Mouse (Mus musculus): ENCODE measurements around the gene Ttf1. TPM values are rescaled to one million over a fixed set of nuclear protein-coding genes. Genes with fewer than 3 reads are reported as not detected.
A peak's percentile ranks its signal among the peaks of the same experiment; 100 is the strongest.
"Not testable (repeated sequence)": the region's sequence is repeated elsewhere in the genome, so short reads cannot be mapped to it uniquely, and the experiment has no call there.

Ttf1 gene
- polyA plus RNA-seq, 2 experiments = 3.6 to 4.5 TPM

- Histone ChIP-seq H3K4me1 (replicated peaks; ENCODE audit: control insufficient read depth in 2 of 2, insufficient read depth in 2 of 2, low read length in 1 of 2) (no peaks in the 10 kb centered on the region), H3K9ac (replicated peaks) (no peak overlapping the region), H3K36me3 (replicated peaks; ENCODE audit: control insufficient read depth, insufficient read depth, low read depth) (no peaks in the 10 kb centered on the region), H3K4me2 (ENCODE audit: low read depth) (no peak overlapping the region), H3K27ac (no peak overlapping the region), H3K27me3 (ENCODE audit: control insufficient read depth, insufficient read depth, low read length) (no peaks in the 10 kb centered on the region), H3K9me3 (ENCODE audit: control insufficient read depth, low read length) (no peaks in the 10 kb centered on the region), H3K4me3 (ENCODE audit: insufficient read depth in 1 of 2, low read depth in 2 of 2, low read length in 2 of 2) (no peak overlapping the region)
- DNase-seq (ENCODE audit: low read depth in 3 of 3, low spot score in 3 of 3) (no peak), ATAC-seq (ENCODE audit: insufficient read depth) (no peak)
- TF ChIP-seq EP300 (IDR thresholded peaks at IDR 0.05; ENCODE audit: low read depth) (no peak), CTCF (IDR thresholded peaks at IDR 0.05; ENCODE audit: low read depth) (no peak)
- WGBS (ENCODE audit: insufficient replicate concordance) = 48% methylated on average over 3 of the region's 3 CpGs
Measured at GRCm38 (mm10) chr2:29097465-29097864, 37.4 kb downstream of the Ttf1 start.

GRCm38 (mm10) chr2:29097955-29098354, 37.9 kb downstream of the Ttf1 start:
- 79% methylated on average over 4 of the region's 5 CpGs for WGBS (ENCODE audit: insufficient replicate concordance)
- not testable (repeated sequence) for ATAC-seq (ENCODE audit: insufficient read depth)

GRCm38 (mm10) chr2:29098786-29099185, 38.7 kb downstream of the Ttf1 start:
- Histone ChIP-seq H3K9me3 (ENCODE audit: control insufficient read depth, low read length) (no peaks in the 10 kb centered on the region), H3K27me3 (ENCODE audit: control insufficient read depth, insufficient read depth, low read length) (no peaks in the 10 kb centered on the region), H3K4me3 (ENCODE audit: insufficient read depth in 1 of 2, low read depth in 2 of 2, low read length in 2 of 2) (no peak overlapping the region), H3K36me3 (replicated peaks; ENCODE audit: control insufficient read depth, insufficient read depth, low read depth) (no peaks in the 10 kb centered on the region), H3K4me1 (replicated peaks; ENCODE audit: control insufficient read depth in 2 of 2, insufficient read depth in 2 of 2, low read length in 1 of 2) (no peaks in the 10 kb centered on the region), H3K4me2 (ENCODE audit: low read depth) (no peak overlapping the region), H3K27ac (no peak overlapping the region), H3K9ac (replicated peaks) (no peak overlapping the region)
- TF ChIP-seq CTCF (IDR thresholded peaks at IDR 0.05; ENCODE audit: low read depth) (no peak), EP300 (IDR thresholded peaks at IDR 0.05; ENCODE audit: low read depth) (no peak)
- WGBS (ENCODE audit: insufficient replicate concordance) = 62% methylated on average over 8 of the region's 8 CpGs
- DNase-seq (ENCODE audit: low read depth in 3 of 3, low spot score in 3 of 3) (no peak), ATAC-seq (ENCODE audit: insufficient read depth) (no peak)

More at GRCm38 (mm10) chr2:29097955-29098354, 37.9 kb downstream of the Ttf1 start:
- not testable (repeated sequence) for H3K27ac ChIP-seq; DNase-seq (ENCODE audit: low read depth in 3 of 3, low spot score in 3 of 3); H3K9me3 ChIP-seq (ENCODE audit: control insufficient read depth, low read length); H3K9ac ChIP-seq (replicated peaks); H3K27me3 ChIP-seq (ENCODE audit: control insufficient read depth, insufficient read depth, low read length); H3K4me1 ChIP-seq (replicated peaks; ENCODE audit: control insufficient read depth in 2 of 2, insufficient read depth in 2 of 2, low read length in 1 of 2); H3K4me3 ChIP-seq (ENCODE audit: insufficient read depth in 1 of 2, low read depth in 2 of 2, low read length in 2 of 2); H3K36me3 ChIP-seq (replicated peaks; ENCODE audit: control insufficient read depth, insufficient read depth, low read depth); H3K4me2 ChIP-seq (ENCODE audit: low read depth)

- no peaks in the 10 kb centered on the region for H3K27me3 ChIP-seq (ENCODE audit: control insufficient read depth, insufficient read depth, low read length)
- no peak overlapping the region for H3K9ac ChIP-seq (replicated peaks)
- no peaks in the 10 kb centered on the region for H3K36me3 ChIP-seq (replicated peaks; ENCODE audit: control insufficient read depth, insufficient read depth, low read depth)
- no peaks in the 10 kb centered on the region for H3K9me3 ChIP-seq (ENCODE audit: control insufficient read depth, low read length)
- TF ChIP-seq EP300 (IDR thresholded peaks at IDR 0.05; ENCODE audit: low read depth) (no peak), CTCF (IDR thresholded peaks at IDR 0.05; ENCODE audit: low read depth) (no peak)
- WGBS (ENCODE audit: insufficient replicate concordance) = 72% methylated on average over 14 of the region's 14 CpGs
- no peaks in the 10 kb centered on the region for H3K4me1 ChIP-seq (replicated peaks; ENCODE audit: control insufficient read depth in 2 of 2, insufficient read depth in 2 of 2, low read length in 1 of 2)
- no peak overlapping the region for H3K27ac ChIP-seq
- ATAC-seq (ENCODE audit: insufficient read depth) (no peak), DNase-seq (ENCODE audit: low read depth in 3 of 3, low spot score in 3 of 3) (no peak)
- no peak overlapping the region for H3K4me3 ChIP-seq (ENCODE audit: insufficient read depth in 1 of 2, low read depth in 2 of 2, low read length in 2 of 2)
- H3K4me2 ChIP-seq (ENCODE audit: low read depth) = no peak overlapping the region
Measured at GRCm38 (mm10) chr2:29099646-29100045, 39.6 kb downstream of the Ttf1 start.

GRCm38 (mm10) chr2:29100822-29101534, 40.9 kb downstream of the Ttf1 start:
- no peaks in the 10 kb centered on the region for H3K36me3 ChIP-seq (replicated peaks; ENCODE audit: control insufficient read depth, insufficient read depth, low read depth)
- peak overlapping the region; percentile 2 for H3K4me2 ChIP-seq (ENCODE audit: low read depth)
- 45% methylated on average over 7 of the region's 7 CpGs for WGBS (ENCODE audit: insufficient replicate concordance)
- no peaks in the 10 kb centered on the region for H3K9me3 ChIP-seq (ENCODE audit: control insufficient read depth, low read length)
- H3K27ac ChIP-seq = no peak overlapping the region
- TF ChIP-seq EP300 (IDR thresholded peaks at IDR 0.05; ENCODE audit: low read depth) (no peak), CTCF (IDR thresholded peaks at IDR 0.05; ENCODE audit: low read depth) (no peak)
- H3K27me3 ChIP-seq (ENCODE audit: control insufficient read depth, insufficient read depth, low read length) = no peaks in the 10 kb centered on the region
- peak overlapping the region in 1 of 2 experiments; percentile 32; a peak in 1 of 4 replicates for H3K4me3 ChIP-seq (ENCODE audit: insufficient read depth in 1 of 2, low read depth in 2 of 2, low read length in 2 of 2)
- ATAC-seq (ENCODE audit: insufficient read depth) = no peak
- DNase-seq (ENCODE audit: low read depth in 3 of 3, low spot score in 3 of 3) = no peak
- H3K4me1 ChIP-seq (replicated peaks; ENCODE audit: control insufficient read depth in 2 of 2, insufficient read depth in 2 of 2, low read length in 1 of 2) = no peaks in the 10 kb centered on the region
- H3K9ac ChIP-seq (replicated peaks) = no peak overlapping the region

- not testable (repeated sequence) for H3K27ac ChIP-seq; ATAC-seq (ENCODE audit: insufficient read depth); H3K27me3 ChIP-seq (ENCODE audit: control insufficient read depth, insufficient read depth, low read length); DNase-seq (ENCODE audit: low read depth in 3 of 3, low spot score in 3 of 3); H3K9ac ChIP-seq (replicated peaks); H3K36me3 ChIP-seq (replicated peaks; ENCODE audit: control insufficient read depth, insufficient read depth, low read depth); H3K4me2 ChIP-seq (ENCODE audit: low read depth); H3K4me3 ChIP-seq (ENCODE audit: insufficient read depth in 1 of 2, low read depth in 2 of 2, low read length in 2 of 2); H3K4me1 ChIP-seq (replicated peaks; ENCODE audit: control insufficient read depth in 2 of 2, insufficient read depth in 2 of 2, low read length in 1 of 2); H3K9me3 ChIP-seq (ENCODE audit: control insufficient read depth, low read length)
- 54% methylated on average over 10 of the region's 10 CpGs for WGBS (ENCODE audit: insufficient replicate concordance)
Measured at GRCm38 (mm10) chr2:29102416-29103377, 42.6 kb downstream of the Ttf1 start.
